Mouse (Mus musculus): ENCODE results near the gene Exoc3l.
A peak's percentile ranks its signal among the peaks of the same experiment; 100 is the strongest.

Exoc3l gene

GRCm38 (mm10) chr8:105268342-105269074 lies 27.4 kb downstream of the Exoc3l start:
- no peak for DNase-seq (ENCODE audit: low spot score)

GRCm38 (mm10) chr8:105266775-105267174 lies 29.1 kb downstream of the Exoc3l start:
- no peak for DNase-seq (ENCODE audit: low spot score)

- DNase-seq (ENCODE audit: low spot score), result no peak
These were observed 30.8 kb downstream of the Exoc3l start for GRCm38 (mm10) chr8:105265128-105265527.

DNA sequence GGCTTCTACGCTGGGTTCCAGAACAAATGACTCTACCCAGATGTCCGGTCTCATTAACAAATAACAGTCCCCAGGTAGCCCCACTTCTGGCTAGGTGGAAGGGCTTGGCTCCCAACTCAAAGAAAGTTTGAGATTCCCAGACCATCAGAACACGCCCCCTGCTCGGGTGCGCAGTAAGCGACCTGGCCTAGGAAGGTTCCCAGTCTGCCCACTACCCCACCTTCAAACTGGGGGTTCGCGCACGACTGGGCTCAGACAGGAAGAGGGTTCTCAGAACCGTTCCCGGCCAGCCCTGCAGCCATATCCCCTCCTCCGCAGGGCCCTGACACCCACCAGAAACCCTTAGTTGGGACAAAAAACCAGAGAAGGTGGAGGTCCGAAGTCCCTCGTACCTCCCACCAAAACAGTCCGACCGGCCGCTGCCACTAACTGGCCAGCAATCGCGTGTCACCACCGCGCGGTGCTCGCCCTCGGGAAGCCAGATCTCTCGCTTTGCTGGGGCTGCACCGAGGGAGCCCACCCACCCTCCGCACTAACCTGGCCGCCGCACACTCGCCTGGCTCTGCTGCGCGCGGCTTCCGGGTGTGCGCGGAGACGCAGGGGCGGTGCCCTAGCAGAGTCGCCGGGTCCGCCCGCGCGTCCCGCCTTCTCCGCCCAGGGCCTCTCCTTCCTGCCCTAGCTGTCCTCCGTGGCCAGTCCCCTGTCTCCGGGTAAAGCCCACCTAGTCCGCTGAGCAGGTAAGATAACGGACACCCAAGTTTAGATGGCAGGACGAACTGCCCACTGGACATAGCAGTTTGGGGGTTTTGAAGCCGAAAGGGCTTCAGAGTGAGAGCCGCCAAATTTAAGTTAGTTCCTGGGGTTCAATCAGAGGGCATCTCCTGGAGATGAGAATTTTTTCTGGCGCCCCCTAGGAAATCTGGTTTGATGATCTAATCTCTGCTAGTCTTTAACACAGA lies 31.6 kb downstream of the Exoc3l start, which contains the start of the genes Tradd and Fbxl8:
Gene Tradd, minus strand, starts transcription at position 586 of the 959 bp plus-strand sequence.
Gene Fbxl8, plus strand, starts transcription at position 625 of the 959 bp plus-strand sequence.
- DNase-seq (ENCODE audit: low spot score), result peak; percentile 38

DNA sequence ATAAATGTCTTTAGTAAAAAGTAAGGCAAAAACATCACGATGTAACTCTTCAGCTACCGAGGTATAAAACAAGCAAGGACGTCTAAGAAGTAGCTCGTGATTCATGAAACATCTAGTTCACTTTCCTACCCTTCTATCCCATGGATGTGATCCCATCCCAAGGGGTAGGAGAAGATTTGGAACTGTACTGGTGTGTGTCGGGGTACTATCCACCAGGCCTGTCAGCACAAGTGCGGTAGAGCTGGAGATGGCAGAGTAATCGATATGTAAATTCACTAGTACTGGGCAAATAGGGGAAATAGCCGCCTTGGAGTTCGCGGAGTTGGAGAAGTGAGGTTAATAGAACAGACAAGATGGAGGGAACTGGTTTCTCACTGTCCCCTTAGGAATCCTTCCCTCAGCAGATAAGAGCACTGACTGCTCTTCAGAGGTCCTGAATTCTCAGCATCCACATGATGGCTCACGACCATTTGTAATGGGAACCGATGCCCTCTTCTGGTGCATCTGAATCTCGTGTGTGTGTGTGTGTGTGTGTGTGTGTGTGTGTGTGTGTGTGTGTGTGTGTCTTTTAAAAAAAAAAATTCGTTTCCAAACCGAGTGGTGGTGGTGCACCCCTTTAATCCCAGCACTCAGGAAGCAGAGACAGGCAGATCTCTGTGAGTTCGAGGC lies 32.5 kb downstream of the Exoc3l start:
- no peak for DNase-seq (ENCODE audit: low spot score)

GRCm38 (mm10) chr8:105261326-105261980 lies 34.4 kb downstream of the Exoc3l start:
- DNase-seq (ENCODE audit: low spot score), result no peak

GRCm38 (mm10) chr8:105260371-105261099 lies 35.4 kb downstream of the Exoc3l start:
- no peak for DNase-seq (ENCODE audit: low spot score)

GRCm38 (mm10) chr8:105259721-105260320 lies 36.1 kb downstream of the Exoc3l start:
- peak; percentile 65 for DNase-seq (ENCODE audit: low spot score)

DNA sequence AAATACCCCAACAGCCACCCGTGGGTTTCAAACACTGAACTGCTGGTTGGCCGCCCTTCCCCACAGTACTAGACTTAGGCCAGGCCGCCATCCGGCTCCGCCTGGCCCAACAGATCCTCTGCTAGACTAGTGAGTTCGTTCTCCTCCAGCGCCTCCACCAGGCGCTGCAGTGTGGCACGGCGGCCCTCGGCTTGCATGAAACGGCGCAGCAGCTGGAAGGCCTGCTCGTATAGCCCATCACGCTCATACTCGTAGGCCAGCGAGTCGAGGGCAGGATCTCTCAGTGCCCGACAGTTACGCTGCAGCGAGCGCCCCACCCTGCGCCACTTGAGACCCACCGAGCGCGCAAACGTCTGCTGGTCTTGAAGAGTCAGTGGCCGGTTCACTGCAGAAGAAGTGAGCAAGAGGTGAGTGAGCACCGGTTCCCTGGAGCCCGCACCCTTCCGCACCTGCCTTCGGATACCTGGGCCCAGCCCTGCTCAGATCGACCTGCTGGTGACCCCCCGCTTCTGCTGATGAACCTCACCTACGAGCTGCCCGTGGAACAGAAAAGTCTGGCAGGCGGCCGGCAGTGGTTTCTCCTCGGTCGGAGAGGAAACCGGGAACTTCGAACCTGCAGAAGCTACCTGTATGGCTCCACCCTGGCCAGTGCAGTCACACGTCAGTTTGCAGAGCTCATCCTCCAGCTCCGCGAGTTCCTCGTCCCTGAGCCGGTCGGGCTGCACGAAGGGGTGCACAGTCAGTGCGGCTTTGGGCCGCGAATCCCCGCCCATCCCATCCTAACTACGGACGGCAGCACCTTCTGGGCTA lies 36.8 kb downstream of the Exoc3l start:
- no peak for DNase-seq (ENCODE audit: low spot score)

- DNase-seq (ENCODE audit: low spot score), result no peak
These were observed 38.4 kb downstream of the Exoc3l start for GRCm38 (mm10) chr8:105257318-105258114.

DNA sequence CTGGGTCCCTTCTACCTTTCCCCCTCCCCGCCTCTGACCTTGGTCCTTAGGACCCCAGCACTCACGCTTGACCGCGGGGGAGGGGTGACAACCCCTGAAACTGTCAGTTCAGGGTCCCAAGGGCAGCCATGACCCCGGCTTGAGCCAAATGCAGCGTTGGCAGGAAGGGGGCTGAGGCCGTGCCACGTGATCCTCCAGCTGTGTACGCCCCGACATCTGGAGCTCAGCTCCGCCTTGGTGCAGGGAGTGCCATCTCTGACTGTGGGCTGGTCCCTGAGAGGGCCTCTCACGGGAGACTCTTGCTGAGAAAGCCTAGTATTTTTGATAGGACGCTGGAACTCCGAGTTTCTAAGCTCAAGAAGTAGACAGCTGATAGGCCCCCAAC lies 40.9 kb downstream of the Exoc3l start, which contains the start of gene B3gnt9:
Gene B3gnt9, minus strand, starts transcription at position 188 of the 385 bp plus-strand sequence.
- no peak for DNase-seq (ENCODE audit: low spot score)

GRCm38 (mm10) chr8:105254152-105254965 lies 41.5 kb downstream of the Exoc3l start:
- DNase-seq (ENCODE audit: low spot score), result peak; percentile 82

DNA sequence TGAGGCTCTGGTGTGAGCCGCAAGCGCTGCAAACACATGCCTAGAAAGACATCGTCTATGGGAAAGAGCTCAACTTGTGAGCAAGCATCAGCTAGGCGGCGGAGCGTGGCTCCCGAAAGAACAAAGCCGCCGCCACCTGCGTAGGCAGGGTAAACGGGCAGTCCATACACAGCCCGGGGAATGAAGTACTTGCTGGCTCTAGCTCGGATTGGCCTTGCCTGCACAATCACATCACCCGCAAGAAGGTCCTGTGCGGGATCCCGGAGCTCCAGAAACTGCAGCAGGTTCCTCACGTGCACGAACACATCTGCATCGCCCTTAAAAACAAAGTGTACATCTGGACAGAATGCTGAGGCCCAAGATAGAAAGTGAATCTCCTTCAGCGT lies 42.1 kb downstream of the Exoc3l start:
- DNase-seq (ENCODE audit: low spot score), result no peak

GRCm38 (mm10) chr8:105252680-105253537 lies 43.0 kb downstream of the Exoc3l start:
- no peak for DNase-seq (ENCODE audit: low spot score)

DNA sequence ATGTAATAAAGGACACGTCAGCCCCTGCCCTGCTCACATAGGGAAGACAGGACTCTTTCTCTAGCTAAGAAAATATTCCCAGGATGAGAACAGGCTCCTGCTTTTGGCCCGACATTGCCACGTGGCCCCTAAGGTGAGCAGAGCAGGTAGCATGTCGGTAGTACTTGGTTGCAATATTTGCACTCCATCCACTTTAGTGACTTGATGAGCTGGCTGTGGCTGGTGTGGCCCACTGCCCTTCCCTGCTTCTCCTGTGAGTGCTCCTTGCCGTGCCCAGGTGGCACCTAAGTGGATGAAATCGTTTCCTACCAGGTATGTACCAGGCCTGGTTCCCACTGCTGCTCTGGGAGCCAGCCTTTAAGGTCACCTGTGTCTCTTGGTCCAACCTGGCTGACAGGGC lies 43.9 kb downstream of the Exoc3l start:
- no peak for DNase-seq (ENCODE audit: low spot score)

DNA sequence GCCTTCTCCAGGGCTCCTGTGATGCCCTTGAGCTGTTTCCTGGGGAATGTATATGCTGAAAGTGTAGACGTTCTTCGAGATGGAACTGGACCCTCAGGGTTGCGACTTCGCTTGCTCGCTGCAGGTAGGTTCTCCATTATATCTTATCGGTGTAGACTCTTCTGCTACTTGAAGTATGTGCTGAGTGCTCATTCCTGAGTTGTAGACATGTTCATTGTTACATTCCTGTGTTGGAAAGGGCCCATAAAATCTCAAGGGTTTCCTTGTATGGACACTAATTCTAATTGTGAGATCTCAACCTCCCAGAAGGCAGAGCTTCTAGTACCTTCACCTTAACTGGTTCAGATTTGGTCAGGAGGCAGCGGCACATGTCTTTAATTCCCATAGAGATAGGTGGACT lies 54.9 kb downstream of the Exoc3l start:
- DNase-seq (ENCODE audit: low spot score), result no peak

Measured in ovary, postnatal 10 days (tissue).